Mouse (Mus musculus) testis, adult 2 months (tissue): Measurements from ENCODE around the gene Rbfox1. TPM values are rescaled to one million over a fixed set of nuclear protein-coding genes. Genes with fewer than 3 reads are reported as not detected.

Source experiments
- H3K27ac ChIP-seq: fragments of 200-500 bp; 2 replicates; pipeline ENCODE4 v1.5.1; 2012; ENCODE audit warnings: low read depth, low read length; ENCODE audit not compliant: control insufficient read depth, insufficient read depth
- H3K27me3 ChIP-seq: fragments of 200-500 bp; 2 replicates; pipeline ENCODE4 v1.6.1; 2012; ENCODE audit warnings: mild to moderate bottlenecking, low read length, moderate library complexity; ENCODE audit not compliant: control insufficient read depth, insufficient read depth
- H3K36me3 ChIP-seq: fragments of 200-500 bp; 2 replicates; pipeline ENCODE4 v1.6.1; 2012; ENCODE audit warnings: mild to moderate bottlenecking, low read length; ENCODE audit not compliant: control insufficient read depth, insufficient read depth
- H3K4me1 ChIP-seq: fragments of 200-500 bp; 2 replicates; pipeline ENCODE4 v1.6.1; 2012; ENCODE audit warnings: low read length; ENCODE audit not compliant: control insufficient read depth, insufficient read depth
- H3K4me3 ChIP-seq: fragments of 200-500 bp; 2 replicates; pipeline ENCODE4 v1.5.1; 2012; ENCODE audit warnings: low read depth, mild to moderate bottlenecking, low read length, moderate library complexity, mixed read lengths; ENCODE audit not compliant: control insufficient read depth
- CTCF ChIP-seq: fragments of 200-500 bp; IDR thresholded peaks from 2 replicates; pipeline ENCODE4 v1.5.1; 2012; ENCODE audit warnings: low read depth, mild to moderate bottlenecking, inconsistent platforms, low read length, moderate library complexity; ENCODE audit not compliant: control insufficient read depth, insufficient read depth, insufficient replicate concordance
- POLR2A ChIP-seq: fragments of 200-500 bp; IDR thresholded peaks from 2 replicates; pipeline ENCODE4 v1.6.1; 2012; ENCODE audit warnings: low read depth, mild to moderate bottlenecking, inconsistent platforms, low read length, moderate library complexity; ENCODE audit not compliant: control insufficient read depth
- polyA plus RNA-seq: library from polyadenylated mRNA; depleted of rRNA; stranded (reverse); fragments of >200 nt; gene quantifications from 2 replicates; pipeline ENCODE4 v1.2.3, GENCODE M21; 2012

Rbfox1 gene
- polyA plus RNA-seq, 1 experiment = 0.23 TPM

DNA sequence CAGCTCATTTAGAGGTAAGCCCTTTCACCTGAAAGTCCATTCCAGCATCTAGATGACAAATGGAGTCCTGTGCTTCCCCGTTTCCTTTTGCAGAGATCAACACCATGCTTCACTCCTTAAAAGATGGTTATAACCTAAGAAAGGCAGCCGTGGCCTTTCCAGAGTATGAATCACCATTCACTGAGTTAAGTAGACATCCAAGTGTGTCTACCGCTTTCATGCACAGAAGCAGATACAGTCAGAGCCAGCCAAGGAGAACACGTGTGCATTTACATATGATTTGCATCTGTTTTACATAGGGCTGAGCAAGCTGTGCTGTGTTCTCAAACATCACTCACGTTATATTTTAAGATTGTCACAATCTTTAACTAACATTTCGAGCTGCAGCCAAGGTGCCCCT is 1061.0 kb downstream of the Rbfox1 start:
- H3K27ac ChIP-seq = no peak overlapping the region
- H3K27me3 ChIP-seq = no peaks in the 10 kb centered on the region
- H3K4me1 ChIP-seq = no peaks in the 10 kb centered on the region
- no peaks in the 10 kb centered on the region for H3K36me3 ChIP-seq
- no peak overlapping the region for H3K4me3 ChIP-seq
- TF ChIP-seq CTCF (no peak), POLR2A (no peak)

DNA sequence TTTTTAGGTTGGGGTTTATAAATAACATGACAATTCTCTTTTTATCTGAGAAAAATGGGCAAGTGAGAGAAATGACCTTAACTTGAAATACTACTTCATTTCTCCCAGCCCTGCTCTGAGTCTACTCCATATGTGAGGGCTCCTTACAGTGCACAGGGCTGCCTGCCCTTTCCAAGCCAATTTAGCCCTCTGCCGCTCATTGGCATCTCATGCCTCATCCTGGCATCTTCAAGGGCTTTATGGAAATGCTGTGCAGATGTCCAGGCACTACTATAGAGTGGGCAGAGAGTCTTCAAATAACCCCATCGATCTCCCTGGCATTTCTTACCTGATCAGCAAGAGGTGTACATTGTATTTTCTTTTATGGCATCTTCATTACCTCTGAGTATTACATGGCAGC is 1064.5 kb downstream of the Rbfox1 start:
- Histone ChIP-seq H3K36me3 (no peaks in the 10 kb centered on the region), H3K27me3 (no peaks in the 10 kb centered on the region), H3K27ac (no peak overlapping the region), H3K4me3 (no peak overlapping the region), H3K4me1 (no peaks in the 10 kb centered on the region)
- TF ChIP-seq POLR2A (no peak), CTCF (no peak)

DNA sequence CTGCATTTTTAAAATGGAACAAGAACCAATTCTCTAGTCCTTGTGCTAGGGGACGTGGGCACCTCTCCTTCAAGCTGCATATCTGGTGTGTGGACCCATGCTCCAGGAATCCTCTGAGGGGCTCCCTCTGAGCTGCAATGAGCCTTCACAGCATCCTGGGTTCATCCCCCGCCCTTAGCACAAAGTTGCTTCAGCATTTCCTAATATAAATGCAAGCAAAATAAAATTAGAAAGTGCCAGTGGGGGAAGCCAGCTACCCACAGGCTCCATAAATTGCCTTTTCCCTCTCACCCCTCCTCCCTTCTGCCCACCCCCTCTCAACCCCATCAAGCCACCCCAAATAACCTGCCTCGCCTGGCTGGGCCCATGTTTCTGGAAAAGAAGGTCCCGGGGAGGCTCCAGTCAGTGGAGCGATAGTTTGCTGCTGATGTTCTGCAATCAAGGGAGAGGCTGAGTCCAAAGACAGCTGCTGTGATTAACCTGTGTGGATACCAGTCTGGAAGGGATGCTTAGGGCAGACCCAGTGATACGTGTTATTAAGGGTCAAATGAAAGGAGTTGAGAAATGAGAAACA is 1070.0 kb downstream of the Rbfox1 start:
- Histone ChIP-seq H3K27ac (no peak overlapping the region), H3K4me3 (no peak overlapping the region), H3K36me3 (no peaks in the 10 kb centered on the region), H3K4me1 (no peaks in the 10 kb centered on the region), H3K27me3 (no peaks in the 10 kb centered on the region)
- TF ChIP-seq POLR2A (no peak), CTCF (no peak)

DNA sequence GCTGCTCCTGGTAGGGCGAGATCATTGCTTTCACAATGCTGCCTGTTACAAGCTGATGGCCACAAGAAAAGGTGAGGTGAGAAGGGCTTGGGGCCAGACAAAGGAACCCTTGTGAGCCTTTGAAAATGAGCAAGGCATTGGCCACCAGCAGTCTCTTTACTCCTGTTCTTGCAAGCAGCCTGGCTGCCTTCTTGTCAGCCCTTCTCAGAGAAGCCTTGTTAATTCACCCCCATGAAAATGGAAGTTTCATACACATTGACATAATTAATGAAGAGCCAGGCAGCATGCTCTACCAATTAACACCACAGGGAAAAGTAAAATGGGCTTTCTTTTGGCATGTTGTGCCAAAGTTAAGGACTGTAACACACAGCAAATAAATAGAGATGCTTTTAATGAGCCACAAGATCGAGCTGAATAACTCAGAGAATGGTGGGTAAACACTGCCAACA is 1076.8 kb downstream of the Rbfox1 start:
- Histone ChIP-seq H3K4me3 (no peak overlapping the region), H3K4me1 (no peaks in the 10 kb centered on the region), H3K27me3 (no peaks in the 10 kb centered on the region), H3K27ac (no peak overlapping the region), H3K36me3 (no peaks in the 10 kb centered on the region)
- TF ChIP-seq POLR2A = no peak
- no peak for TF ChIP-seq CTCF

DNA sequence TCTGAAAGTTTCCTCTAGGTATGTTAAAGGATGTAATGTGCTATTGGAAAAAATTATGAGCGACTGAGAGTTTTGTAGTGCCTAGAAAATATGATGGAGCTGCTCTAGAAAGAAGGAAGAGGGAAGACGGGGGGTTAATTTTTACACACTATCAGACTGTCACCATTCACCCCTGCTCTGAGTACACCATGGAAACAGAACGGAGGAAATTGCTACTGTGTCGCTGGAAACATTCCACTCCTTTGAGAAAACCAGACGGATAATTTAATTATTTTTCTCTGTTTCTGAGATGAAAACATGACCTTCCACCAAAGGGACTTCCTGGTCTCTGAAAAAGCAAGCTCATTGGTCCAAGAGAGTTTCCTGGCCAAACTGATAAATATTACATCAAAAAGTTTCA is 1077.4 kb downstream of the Rbfox1 start:
- H3K4me3 ChIP-seq = no peak overlapping the region
- TF ChIP-seq CTCF = no peak
- no peak for TF ChIP-seq POLR2A

DNA sequence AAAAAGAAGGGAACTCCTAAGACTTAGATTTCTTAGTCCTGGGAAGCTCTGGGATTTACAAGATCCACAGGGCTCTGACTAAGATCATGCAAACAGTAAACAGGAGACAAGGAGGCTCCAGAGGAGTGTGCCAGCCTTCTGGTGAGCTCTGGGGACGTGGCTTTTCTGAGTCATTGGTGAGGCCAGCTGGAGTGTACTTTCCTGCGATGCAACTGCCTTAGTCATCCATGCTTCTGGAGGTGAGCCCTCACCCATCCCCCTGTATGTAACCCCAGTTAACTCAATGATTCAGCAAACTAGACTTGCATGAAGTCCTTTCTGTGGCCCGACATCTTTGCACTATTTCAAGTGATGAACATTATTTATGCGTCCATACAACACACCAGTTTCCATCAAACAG is 1078.4 kb downstream of the Rbfox1 start:
- no peak overlapping the region for H3K27ac ChIP-seq
- TF ChIP-seq POLR2A (no peak), CTCF (no peak)
- no peaks in the 10 kb centered on the region for H3K36me3 ChIP-seq
- H3K4me3 ChIP-seq = no peak overlapping the region
- H3K27me3 ChIP-seq = no peaks in the 10 kb centered on the region
- no peaks in the 10 kb centered on the region for H3K4me1 ChIP-seq

More for the DNA sequence above, 1077.4 kb downstream of the Rbfox1 start:
- Histone ChIP-seq H3K27me3 (no peaks in the 10 kb centered on the region), H3K27ac (no peak overlapping the region), H3K4me1 (no peaks in the 10 kb centered on the region), H3K36me3 (no peaks in the 10 kb centered on the region)

DNA sequence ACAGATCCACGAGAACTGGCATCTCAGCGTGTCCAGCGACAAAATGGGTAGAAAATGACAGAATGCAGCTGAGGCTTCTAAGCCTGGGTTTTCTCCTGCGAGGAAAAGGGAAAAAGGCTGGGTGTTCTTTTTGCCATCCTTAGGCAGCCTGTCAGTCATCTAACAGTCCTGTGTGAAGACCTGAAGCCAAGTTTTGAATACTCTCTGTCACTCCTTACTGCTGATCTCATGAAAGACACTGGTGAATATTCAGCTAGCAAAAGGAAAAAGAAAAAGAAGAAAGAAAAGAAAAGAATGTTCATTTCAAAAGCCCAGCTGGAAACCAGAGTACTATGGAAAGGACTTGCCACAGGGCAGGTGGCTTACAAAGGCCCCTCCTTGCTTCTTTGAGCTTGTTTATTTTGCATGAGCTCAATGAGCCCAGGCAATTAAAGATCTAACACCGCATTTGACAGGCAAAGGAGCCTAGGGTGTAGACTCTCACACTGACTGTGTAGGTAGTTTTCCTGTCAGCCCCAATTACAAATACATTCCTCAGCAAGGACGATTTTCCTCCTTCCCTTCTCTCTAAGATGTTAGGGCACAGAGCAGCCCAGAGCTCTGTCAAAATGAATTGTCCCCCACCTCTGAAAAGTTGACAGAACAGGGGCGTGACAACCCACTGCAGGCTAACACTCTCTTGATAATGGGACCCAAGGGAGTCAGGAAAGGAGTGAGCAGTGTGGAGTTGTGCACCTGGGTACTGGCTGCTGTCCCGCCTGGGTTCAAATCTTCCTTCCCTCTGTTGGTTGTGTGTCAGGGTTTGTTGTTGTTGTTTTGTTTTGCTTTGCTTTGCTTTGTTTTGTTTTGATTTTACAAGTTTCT is 1079.8 kb downstream of the Rbfox1 start:
- H3K36me3 ChIP-seq = no peaks in the 10 kb centered on the region
- H3K4me1 ChIP-seq = no peaks in the 10 kb centered on the region
- no peak overlapping the region for H3K27ac ChIP-seq
- no peak overlapping the region for H3K4me3 ChIP-seq
- no peak for TF ChIP-seq CTCF
- TF ChIP-seq POLR2A = no peak
- H3K27me3 ChIP-seq = no peaks in the 10 kb centered on the region
